Mouse (Mus musculus) MN1 (cell line): ENCODE measurements around the gene Net1.
"Not testable (repeated sequence)": the region's sequence is repeated elsewhere in the genome, so short reads cannot be mapped to it uniquely, and the experiment has no call there.

Experiments used
- DNase-seq: peaks from one replicate; pipeline ENCODE4 v3.0.0-alpha.2; 2016; ENCODE audit warnings: low spot score

Gene Net1

DNA sequence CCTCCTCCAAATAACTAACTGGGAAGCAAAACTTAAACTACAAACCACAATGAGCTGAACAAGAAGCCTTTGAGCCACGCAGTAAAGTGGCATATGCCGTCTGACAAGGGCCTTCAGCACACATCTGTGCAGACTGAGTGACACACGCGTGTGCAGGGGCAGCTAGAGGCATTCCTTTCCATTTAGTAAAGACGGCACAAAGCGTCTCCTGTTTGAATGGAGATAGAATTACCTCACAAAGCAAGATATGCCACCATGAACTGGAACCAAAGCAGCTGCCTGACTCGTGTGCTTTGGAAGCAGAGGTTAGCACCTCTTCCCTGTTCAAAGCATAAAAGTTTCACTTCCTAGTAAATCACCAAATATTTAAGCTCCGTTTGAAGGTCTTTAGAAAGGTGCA is 28.0 kb downstream of the Net1 start:
- DNase-seq = no peak

GRCm38 (mm10) chr13:3889111-3889510 is 28.9 kb downstream of the Net1 start:
- no peak for DNase-seq

- DNase-seq = no peak
Measured at GRCm38 (mm10) chr13:3886663-3887062, 31.4 kb downstream of the Net1 start.

- DNase-seq = no peak
Measured at GRCm38 (mm10) chr13:3877679-3878220, 40.3 kb downstream of the Net1 start.

GRCm38 (mm10) chr13:3877185-3877584 is 40.8 kb downstream of the Net1 start:
- no peak for DNase-seq

DNA sequence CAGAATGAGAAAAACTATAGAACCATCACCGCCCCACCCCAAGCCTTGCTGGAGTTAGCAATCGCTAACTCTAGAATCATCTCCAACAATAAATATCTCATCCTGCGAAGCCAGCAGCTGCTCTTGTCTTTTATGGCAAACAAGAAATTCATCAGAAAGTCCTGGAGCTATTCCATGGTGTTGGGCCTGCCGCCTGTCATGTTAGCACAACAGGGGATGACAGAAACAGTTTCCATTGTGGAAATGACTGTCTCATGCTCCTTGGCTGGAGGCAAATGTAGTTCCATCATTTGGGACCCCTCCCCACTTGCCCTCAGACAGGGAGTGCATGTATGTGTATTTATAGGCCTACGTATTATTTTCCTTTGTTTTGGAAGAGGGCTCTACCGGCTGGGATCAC is 41.6 kb downstream of the Net1 start:
- no peak for DNase-seq

- no peak for DNase-seq
Measured at GRCm38 (mm10) chr13:3872832-3873231, 45.2 kb downstream of the Net1 start.

GRCm38 (mm10) chr13:3869901-3870300 is 48.1 kb downstream of the Net1 start:
- no peak for DNase-seq

- DNase-seq = no peak
Measured at GRCm38 (mm10) chr13:3867158-3867557, 50.9 kb downstream of the Net1 start.

GRCm38 (mm10) chr13:3866355-3867052 is 51.5 kb downstream of the Net1 start:
- DNase-seq = no peak

DNA sequence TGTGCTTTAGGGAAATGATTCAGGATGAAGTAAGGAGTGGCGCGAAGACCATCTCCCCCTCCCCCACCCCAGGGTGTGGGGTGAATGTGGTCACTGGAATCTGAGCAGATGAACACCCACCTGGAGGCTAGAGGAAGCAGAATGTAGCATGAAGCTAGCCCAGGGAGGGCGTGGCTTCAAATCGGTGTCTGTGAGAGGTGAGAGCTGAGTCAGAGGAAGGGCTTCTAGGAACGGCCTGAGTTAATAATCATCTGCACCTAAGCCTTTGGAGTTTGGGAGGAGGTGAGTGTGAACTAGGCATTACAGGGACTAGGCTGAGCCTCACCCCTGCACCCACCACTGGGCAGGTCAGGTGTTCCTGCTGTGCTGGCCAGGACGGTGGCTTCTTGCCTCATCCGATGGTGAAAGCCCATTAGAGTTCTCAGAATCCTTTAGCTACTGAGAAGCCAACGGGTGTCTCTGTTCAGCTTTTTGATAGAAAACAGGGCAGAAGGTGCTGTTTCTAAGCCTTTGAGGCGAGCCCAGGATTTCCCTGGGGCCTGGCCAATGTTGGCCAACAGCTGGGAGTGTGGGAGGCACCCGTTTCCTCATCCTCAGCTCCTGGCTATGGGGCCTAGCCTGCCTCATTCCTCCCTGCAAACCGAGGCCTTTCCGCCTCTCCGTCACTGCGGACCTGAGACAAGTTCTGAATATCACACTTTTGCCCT is 52.2 kb downstream of the Net1 start:
- DNase-seq = no peak

GRCm38 (mm10) chr13:3862922-3863580 is 55.0 kb downstream of the Net1 start:
- no peak for DNase-seq

GRCm38 (mm10) chr13:3862325-3862724 is 55.7 kb downstream of the Net1 start:
- DNase-seq = no peak

DNA sequence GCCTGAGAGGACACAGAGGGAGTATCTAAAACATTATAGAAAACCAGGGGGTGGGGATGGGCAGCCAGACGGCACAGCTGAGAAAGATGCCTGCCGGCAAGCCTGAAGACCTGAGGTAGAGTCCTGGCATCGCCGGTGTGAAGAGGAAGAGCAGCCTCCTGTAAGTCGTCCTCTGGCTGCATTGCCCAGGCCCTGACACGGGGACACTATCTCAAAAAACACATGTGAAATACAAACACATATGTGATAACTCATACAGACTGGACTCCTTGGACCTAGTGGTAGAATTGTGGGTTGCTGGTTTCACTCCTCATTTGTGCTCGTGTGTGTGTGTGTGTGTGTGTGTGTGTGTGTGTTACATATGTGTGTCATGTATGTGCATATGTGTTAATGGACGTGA is 56.8 kb downstream of the Net1 start:
- DNase-seq = no peak

GRCm38 (mm10) chr13:3856252-3856651 is 61.8 kb downstream of the Net1 start:
- no peak for DNase-seq

GRCm38 (mm10) chr13:3854856-3855255 is 63.2 kb downstream of the Net1 start:
- DNase-seq = no peak

DNA sequence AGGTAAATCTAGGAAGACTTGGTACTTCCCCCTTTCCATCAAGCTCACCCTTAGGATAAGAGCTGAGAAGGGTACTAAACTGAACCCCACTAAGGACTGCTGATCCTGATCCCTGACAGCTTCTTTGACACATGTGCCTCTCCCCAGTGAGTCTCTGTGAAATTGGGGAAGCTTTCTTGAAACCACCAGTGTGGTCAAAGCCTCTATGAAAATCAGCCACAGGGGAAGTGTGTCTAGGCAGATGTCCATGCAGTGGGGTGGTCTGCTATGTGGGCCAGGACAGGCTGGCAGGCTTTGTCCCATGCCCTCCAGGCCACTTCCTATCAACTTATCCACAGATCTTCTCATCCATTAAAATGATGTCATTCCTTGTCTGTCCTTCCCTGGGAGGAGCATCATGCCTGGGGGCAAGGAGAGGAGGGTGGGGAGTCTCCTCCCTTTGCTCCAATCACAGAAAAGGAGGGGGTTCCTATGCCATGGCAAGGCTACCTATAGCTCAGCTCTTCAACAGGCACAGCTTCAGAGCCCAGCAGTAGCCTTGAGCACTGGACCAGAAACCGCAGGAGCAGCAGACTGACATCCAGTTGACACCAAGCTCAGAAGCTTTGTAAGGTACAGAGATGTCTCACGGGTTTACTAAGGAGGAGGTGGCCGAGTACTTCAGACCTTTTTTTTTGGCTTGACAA is 64.2 kb downstream of the Net1 start, which contains the start of gene Calm5:
Gene Calm5, plus strand, starts transcription at position 526 of the 686 bp plus-strand sequence.
- DNase-seq = not testable (repeated sequence)

DNA sequence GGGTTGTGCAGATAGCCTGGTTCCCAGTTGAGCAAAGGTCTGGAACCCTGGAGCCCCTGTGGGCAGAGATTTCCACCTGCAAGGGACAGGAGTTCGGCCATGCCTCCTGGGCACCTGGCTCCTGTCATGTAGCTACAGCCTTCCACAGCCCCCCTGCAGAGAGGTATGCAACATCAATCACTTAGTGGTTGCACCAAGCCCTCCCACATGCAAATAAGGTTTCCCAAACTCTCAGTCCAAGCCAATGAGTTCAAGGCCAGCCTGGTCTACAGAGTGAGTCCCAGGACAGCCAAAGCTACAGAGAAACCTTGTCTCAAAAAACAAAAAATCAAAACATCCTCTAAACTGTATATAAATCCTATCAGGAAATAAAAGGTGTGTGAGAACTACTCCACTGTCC is 67.7 kb downstream of the Net1 start:
- no peak for DNase-seq

- not testable (repeated sequence) for DNase-seq
Measured at GRCm38 (mm10) chr13:3840662-3841061, 77.4 kb downstream of the Net1 start.

DNA sequence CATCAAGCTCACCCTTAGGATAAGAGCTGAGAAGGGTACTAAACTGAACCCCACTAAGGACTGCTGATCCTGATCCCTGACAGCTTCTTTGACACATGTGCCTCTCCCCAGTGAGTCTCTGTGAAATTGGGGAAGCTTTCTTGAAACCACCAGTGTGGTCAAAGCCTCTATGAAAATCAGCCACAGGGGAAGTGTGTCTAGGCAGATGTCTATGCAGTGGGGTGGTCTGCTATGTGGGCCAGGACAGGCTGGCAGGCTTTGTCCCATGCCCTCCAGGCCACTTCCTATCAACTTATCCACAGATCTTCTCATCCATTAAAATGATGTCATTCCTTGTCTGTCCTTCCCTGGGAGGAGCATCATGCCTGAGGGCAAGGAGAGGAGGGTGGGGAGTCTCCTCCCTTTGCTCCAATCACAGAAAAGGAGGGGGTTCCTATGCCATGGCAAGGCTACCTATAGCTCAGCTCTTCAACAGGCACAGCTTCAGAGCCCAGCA is 80.7 kb downstream of the Net1 start, which contains the start of gene Calm4:
Gene Calm4, plus strand, starts transcription at position 446 of the 496 bp plus-strand sequence.
- DNase-seq = not testable (repeated sequence)

DNA sequence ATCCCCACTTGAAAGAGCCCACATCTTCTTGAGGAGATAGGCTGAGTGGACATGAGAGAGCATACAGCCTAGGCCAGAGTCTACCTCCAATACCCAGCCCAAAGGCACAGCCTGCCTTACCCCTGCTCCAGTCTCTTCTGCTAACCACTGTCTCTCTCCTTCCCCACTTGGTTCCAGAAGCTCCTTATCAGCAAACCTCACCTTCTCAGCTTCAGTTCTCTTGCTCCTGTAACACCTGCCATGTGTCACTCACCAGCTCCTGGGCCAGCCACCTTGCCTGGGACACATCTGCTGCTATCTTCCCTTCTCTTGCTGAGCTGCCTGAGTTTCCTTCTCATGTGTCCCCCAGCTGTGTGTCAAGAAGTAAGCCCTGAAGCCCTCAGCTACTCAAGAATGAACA is 84.4 kb downstream of the Net1 start:
- not testable (repeated sequence) for DNase-seq

DNA sequence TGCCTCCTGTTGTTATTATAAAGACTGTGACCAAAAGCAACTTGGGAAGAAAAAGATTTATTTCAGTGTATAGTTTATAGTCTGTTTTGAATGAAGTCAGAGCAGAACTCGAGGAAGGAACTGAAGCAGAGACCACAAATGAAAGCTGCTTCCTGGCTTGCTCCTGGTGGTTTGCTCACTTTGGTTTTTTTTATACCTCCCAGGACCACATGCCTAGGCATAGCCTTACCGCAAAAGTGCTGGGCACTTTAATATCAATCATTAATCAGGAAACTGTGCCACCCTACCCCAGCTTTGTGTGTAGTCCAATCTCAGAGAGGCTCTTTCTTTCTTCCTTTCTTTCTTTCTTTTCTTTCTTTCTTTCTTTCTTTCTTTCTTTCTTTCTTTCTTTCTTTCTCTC is 85.6 kb downstream of the Net1 start:
- no peak for DNase-seq
